Mouse (Mus musculus) liver, embryonic 14.5 days (tissue): Measurements from ENCODE around the gene Anxa2.

ENCODE experiments used
- CTCF ChIP-seq: IDR thresholded peaks from 2 replicates; pipeline ENCODE4 v1.5.1; 2016; ENCODE audit warnings: antibody characterized with exemption, low read depth, control low read depth
- EP300 ChIP-seq: IDR thresholded peaks from 2 replicates; pipeline ENCODE4 v1.6.1; 2016; ENCODE audit warnings: antibody characterized with exemption, low read depth

- TF ChIP-seq CTCF, result no peak
- no peak for TF ChIP-seq EP300
These were observed 19.3 kb downstream of the Anxa2 start for GRCm38 (mm10) chr9:69472724-69473123.
